Mouse (Mus musculus) mature B cell (primary cell): ENCODE results near the gene Psmd3.

Source experiments
- in situ Hi-C: fragments of 300-500 bp; cut with MboI; formaldehyde crosslinking; loops from 2 replicates; pipeline ENCODE4 v1.14.3; 2019

Psmd3 gene

GRCm38 (mm10) chr11:98744456-98745019, 62.2 kb downstream of the Psmd3 start:
- in situ Hi-C loops: no loop called here
